In the genomic region with DNA sequence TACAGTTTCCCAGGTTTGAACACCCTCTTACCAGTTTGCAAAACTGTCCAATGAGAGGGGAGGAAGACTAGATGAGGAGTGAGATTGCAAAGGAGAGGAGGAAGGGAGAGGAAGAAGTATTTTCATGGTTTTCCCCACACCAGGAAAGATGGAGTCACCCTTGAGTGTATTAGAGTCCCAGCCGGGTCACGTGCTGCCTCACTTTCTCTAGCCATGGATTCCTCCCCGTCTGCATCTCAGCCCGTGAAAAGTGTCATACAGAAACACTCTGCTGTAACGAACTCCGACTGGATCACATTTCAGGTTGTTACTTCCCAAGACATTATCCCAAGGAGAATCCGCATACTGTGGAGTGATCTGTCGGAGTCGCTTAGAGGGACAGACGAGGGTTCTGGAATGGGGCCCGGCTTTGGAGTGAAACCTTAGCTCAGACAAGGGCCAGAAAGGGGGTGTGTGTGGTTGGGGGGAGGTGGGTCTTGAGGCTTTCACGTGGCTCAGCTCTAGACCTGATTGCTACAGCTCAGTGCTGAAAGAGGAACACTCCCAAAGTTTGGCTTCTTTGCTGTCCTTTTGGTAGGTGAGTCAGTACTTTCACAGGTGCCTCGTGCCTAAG, we compare ENCODE assay signal across 22 mouse cellular contexts.
DNase-seq lines count a peak whose midpoint lies in the region; ATAC-seq and TF ChIP-seq lines count a peak whose summit lies in the region.
"Had no signal": no experiment of that assay in that cellular context is flagged by ENCODE, and none has a peak within 500 bp of the region (broad histone marks: within the 10 kb centered on the region; RNA-seq: fewer than 3 reads in every experiment).

No protein-coding gene starts in this region.

- whole genome bisulfite sequencing in kidney, embryonic 16.5 days: 28% methylated on average over 13 of the region's 13 CpGs
- WGBS in embryonic facial prominence, embryonic 11.5 days: 29% methylated on average over 13 of the region's 13 CpGs
- 52% methylated on average over 13 of the region's 13 CpGs for WGBS in limb, embryonic 10.5 days
- 62% methylated on average over 13 of the region's 13 CpGs for WGBS in hindbrain, postnatal 0 days

- ATAC-seq in kidney, embryonic 16.5 days (ENCODE audit: low FRiP score, low TSS enrichment): 0 out of 2 replicates have a peak, but pooled peaks have one; percentile 27
- ATAC-seq in embryonic facial prominence, embryonic 11.5 days (replicated peaks; ENCODE audit: insufficient number of reproducible peaks, low FRiP score, low TSS enrichment, low read depth): 0 out of 2 replicates have a peak, but pooled peaks have one; percentile 20
- ATAC-seq in hindbrain, postnatal 0 days: no peak
- no peak for ATAC-seq in megakaryocyte, adult 5-6 weeks (ENCODE audit: poor library complexity, severe bottlenecking)
- ATAC-seq: activated CD4-positive, CD25-positive, alpha-beta regulatory T cell, adult 4 months; forebrain, postnatal 0 days; intestine, embryonic 15.5 days had no signal

- H3K9me3 ChIP-seq in kidney, embryonic 16.5 days (ENCODE audit: low read length): no peaks in the 10 kb centered on the region
- no peaks in the 10 kb centered on the region for H3K9me3 ChIP-seq in embryonic facial prominence, embryonic 11.5 days (replicated peaks; ENCODE audit: control insufficient read depth, low read length)
- no peaks in the 10 kb centered on the region for H3K9me3 ChIP-seq in limb, embryonic 10.5 days (replicated peaks)
- H3K9me3 ChIP-seq in hindbrain, postnatal 0 days (ENCODE audit: low read length): no peaks in the 10 kb centered on the region
- H3K9me3 ChIP-seq: hindbrain, embryonic 15.5 days; intestine, embryonic 15.5 days; megakaryocyte, embryonic 14.5 days had no signal

- no peak for DNase-seq in kidney, postnatal 10 days
- peak; percentile 47 for DNase-seq in embryonic facial prominence, embryonic 11.5 days (ENCODE audit: low spot score)
- DNase-seq in limb, embryonic 10.5 days (ENCODE audit: low spot score): no peak
- DNase-seq in hindbrain, postnatal 0 days (ENCODE audit: low spot score): no peak
- no peak for DNase-seq in right cerebral cortex, postnatal 4 days
- DNase-seq: adrenal gland, adult 8-10 months; B cell, adult 2 months; cerebellum, adult 11-12 months; cerebellum, postnatal 14 days; forebrain, postnatal 0 days; gastrocnemius, postnatal 36 days; kidney, adult 9 months; lung, adult 18-20 months; midbrain, embryonic 14.5 days had no signal

- no peaks in the 10 kb centered on the region for H3K27me3 ChIP-seq in kidney, embryonic 16.5 days (ENCODE audit: insufficient read depth, low read length)
- no peaks in the 10 kb centered on the region for H3K27me3 ChIP-seq in embryonic facial prominence, embryonic 11.5 days (ENCODE audit: control insufficient read depth, insufficient read depth, low read length)
- H3K27me3 ChIP-seq in limb, embryonic 10.5 days (ENCODE audit: low read depth, poor library complexity, severe bottlenecking): no peaks in the 10 kb centered on the region
- H3K27me3 ChIP-seq in hindbrain, postnatal 0 days (ENCODE audit: insufficient read depth, low read length): no peaks in the 10 kb centered on the region
- H3K27me3 ChIP-seq: hindbrain, embryonic 15.5 days; intestine, embryonic 15.5 days; megakaryocyte, embryonic 14.5 days had no signal

- no peak for TF ChIP-seq CTCF in hindbrain, postnatal 0 days (IDR thresholded peaks at IDR 0.05; ENCODE audit: low read depth)

- no peak overlapping the region for H3K9ac ChIP-seq in kidney, embryonic 16.5 days (replicated peaks; ENCODE audit: low read length)
- H3K9ac ChIP-seq in embryonic facial prominence, embryonic 11.5 days (replicated peaks; ENCODE audit: low read length): no peak overlapping the region
- no peak overlapping the region for H3K9ac ChIP-seq in hindbrain, postnatal 0 days (replicated peaks; ENCODE audit: low read length)
- H3K9ac ChIP-seq: forebrain, postnatal 0 days; hindbrain, embryonic 15.5 days; intestine, embryonic 15.5 days had no signal

- H3K36me3 ChIP-seq in kidney, embryonic 16.5 days (ENCODE audit: insufficient read depth, low read length): no peaks in the 10 kb centered on the region
- H3K36me3 ChIP-seq in embryonic facial prominence, embryonic 11.5 days (replicated peaks; ENCODE audit: control insufficient read depth, insufficient read depth, low read depth, low read length): no peaks in the 10 kb centered on the region
- no peaks in the 10 kb centered on the region for H3K36me3 ChIP-seq in limb, embryonic 10.5 days
- H3K36me3 ChIP-seq in hindbrain, postnatal 0 days (ENCODE audit: insufficient read depth, low read length): no peaks in the 10 kb centered on the region
- H3K36me3 ChIP-seq: hindbrain, embryonic 15.5 days; intestine, embryonic 15.5 days had no signal

- no peak overlapping the region for H3K4me3 ChIP-seq in kidney, embryonic 16.5 days (ENCODE audit: low read length)
- no peak overlapping the region for H3K4me3 ChIP-seq in embryonic facial prominence, embryonic 11.5 days (ENCODE audit: low read depth, low read length)
- H3K4me3 ChIP-seq in limb, embryonic 10.5 days: no peak overlapping the region
- H3K4me3 ChIP-seq in hindbrain, postnatal 0 days (ENCODE audit: low read length): no peak overlapping the region
- H3K4me3 ChIP-seq: hindbrain, embryonic 15.5 days; intestine, embryonic 15.5 days; layer of hippocampus, adult 2 months; megakaryocyte, embryonic 14.5 days had no signal

- peaks cover 4% of the 10 kb centered on the region; the same call in 1 of the 2 replicates for H3K4me1 ChIP-seq in kidney, embryonic 16.5 days (ENCODE audit: insufficient read depth, low read length)
- peaks cover 7% of the 10 kb centered on the region; the same call in 1 of the 2 replicates for H3K4me1 ChIP-seq in embryonic facial prominence, embryonic 11.5 days (ENCODE audit: control insufficient read depth, insufficient read depth, low read length)
- H3K4me1 ChIP-seq in limb, embryonic 10.5 days: peaks cover 50% of the 10 kb centered on the region
- H3K4me1 ChIP-seq in hindbrain, postnatal 0 days (ENCODE audit: insufficient read depth, low read length): no peaks in the 10 kb centered on the region
- H3K4me1 ChIP-seq: intestine, embryonic 15.5 days; megakaryocyte, embryonic 14.5 days had no signal

- H3K27ac ChIP-seq in kidney, embryonic 16.5 days (ENCODE audit: low read length): no peak overlapping the region
- H3K27ac ChIP-seq in embryonic facial prominence, embryonic 11.5 days (replicated peaks; ENCODE audit: low read depth, low read length): no peak overlapping the region
- H3K27ac ChIP-seq in limb, embryonic 10.5 days: peak overlapping the region; percentile 78; the same call in 1 of the 2 replicates
- no peak overlapping the region for H3K27ac ChIP-seq in hindbrain, postnatal 0 days
- H3K27ac ChIP-seq: hindbrain, embryonic 15.5 days; intestine, embryonic 15.5 days; layer of hippocampus, adult 2 months had no signal

- H3K4me2 ChIP-seq in kidney, embryonic 16.5 days (replicated peaks; ENCODE audit: low read depth, low read length): no peak overlapping the region
- no peak overlapping the region for H3K4me2 ChIP-seq in embryonic facial prominence, embryonic 11.5 days (ENCODE audit: low read depth, low read length)
- no peak overlapping the region for H3K4me2 ChIP-seq in hindbrain, postnatal 0 days (ENCODE audit: low read depth, low read length)
- H3K4me2 ChIP-seq: hindbrain, embryonic 15.5 days; intestine, embryonic 15.5 days; liver, embryonic 11.5 days had no signal

Comparison
In these comparisons a context has a peak if more than half of its experiments do, and no peak if none do; other contexts are left out.
1. ATAC-seq: peak in kidney, embryonic 16.5 days (single experiment) and embryonic facial prominence, embryonic 11.5 days (single experiment); none in hindbrain, postnatal 0 days (single experiment) and megakaryocyte, adult 5-6 weeks (single experiment).